Mouse (Mus musculus): ENCODE data around the gene Cdk20.

Cdk20 gene

DNA sequence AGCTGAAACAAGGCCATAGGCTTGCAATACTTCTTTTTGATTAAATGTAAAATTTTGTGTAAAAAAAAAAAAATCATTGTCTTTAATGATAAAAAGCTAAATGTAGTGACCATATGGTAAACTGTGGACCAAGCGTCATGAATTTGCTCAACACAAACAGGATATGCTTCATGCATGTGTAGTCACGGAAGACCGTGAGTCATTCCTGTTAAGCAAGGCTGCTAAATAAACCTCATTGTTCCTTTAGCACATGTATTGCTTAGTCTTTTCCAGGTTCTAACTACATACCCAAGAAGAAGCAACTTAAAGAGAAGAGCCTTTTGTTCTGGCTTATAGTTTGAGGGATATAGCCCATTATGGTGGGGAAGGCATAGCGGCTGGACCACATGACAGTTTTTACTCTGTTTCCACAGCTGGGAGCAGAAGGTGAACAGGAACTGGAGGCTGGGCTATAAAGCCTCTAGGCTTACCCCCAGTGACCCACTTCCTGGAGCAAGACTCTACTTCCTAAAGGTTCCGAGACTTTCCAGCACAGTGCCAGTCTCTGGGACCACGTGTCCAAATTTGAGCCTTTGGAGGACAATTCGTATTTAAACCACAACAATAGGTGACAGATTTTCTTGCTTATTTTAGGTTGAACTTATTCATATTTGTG, 10.0 kb upstream of the Cdk20 start:
- peak; percentile 20 for DNase-seq (ENCODE audit: low read depth, low spot score)

- no peak for DNase-seq (ENCODE audit: low read depth, low spot score)
Observed at GRCm38 (mm10) chr13:64422607-64422957, 9.5 kb upstream of the Cdk20 start.

GRCm38 (mm10) chr13:64424347-64424746, 7.8 kb upstream of the Cdk20 start:
- DNase-seq (ENCODE audit: low read depth, low spot score): no peak

- no peak for DNase-seq (ENCODE audit: low read depth, low spot score)
Observed at GRCm38 (mm10) chr13:64425280-64425679, 6.8 kb upstream of the Cdk20 start.

- peak; percentile 31 for DNase-seq (ENCODE audit: low read depth, low spot score)
Observed at GRCm38 (mm10) chr13:64429328-64429727, 2.8 kb upstream of the Cdk20 start.

DNA sequence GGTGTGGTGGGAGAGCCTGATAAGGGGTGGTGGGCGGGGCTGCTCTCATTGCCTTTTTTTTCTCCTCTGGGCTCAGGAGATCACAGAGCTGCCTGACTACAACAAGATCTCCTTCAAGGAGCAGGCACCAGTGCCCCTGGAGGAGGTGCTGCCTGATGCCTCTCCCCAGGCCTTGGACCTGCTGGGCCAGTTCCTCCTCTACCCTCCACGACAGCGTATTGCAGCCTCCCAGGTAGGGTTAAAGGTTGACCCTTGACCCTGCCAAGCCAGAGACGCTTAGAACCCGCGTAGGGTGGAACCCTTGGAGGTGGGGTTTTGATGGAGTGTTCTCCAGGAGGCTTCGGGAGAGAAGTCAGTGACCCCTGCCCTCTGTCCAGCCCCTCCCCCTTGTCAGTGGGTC, 5.7 kb downstream of the Cdk20 start:
- DNase-seq (ENCODE audit: low read depth, low spot score): no peak

DNA sequence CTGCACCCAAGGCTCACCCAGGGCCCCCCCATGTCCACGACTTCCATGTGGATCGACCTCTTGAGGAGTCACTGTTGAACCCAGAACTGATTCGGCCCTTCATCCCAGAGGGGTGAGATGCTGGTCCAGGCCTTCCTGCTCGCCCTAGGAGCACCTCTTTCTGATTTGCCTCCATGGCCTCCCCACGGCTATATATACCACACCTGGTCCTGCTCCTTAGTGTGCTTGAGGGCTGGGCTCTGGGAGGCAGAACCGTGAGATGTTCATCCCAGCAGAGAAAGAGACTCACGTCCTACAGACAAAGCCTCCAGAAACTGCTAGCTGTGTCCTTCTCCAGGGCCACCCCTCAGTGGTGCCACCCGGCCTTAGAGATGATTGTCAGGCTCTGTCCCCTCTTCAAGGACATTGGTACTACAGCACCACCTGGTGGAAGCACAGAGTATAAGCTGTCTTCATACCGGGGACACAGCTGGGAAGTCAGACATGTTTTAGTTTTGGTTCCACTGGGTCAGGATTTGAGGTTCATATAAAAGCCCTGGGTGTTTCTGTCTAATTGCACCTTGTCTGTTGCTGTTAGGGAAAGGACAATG, 6.8 kb downstream of the Cdk20 start:
- DNase-seq (ENCODE audit: low read depth, low spot score): peak; percentile 74

- no peak for DNase-seq (ENCODE audit: low read depth, low spot score)
Observed at GRCm38 (mm10) chr13:64439471-64439870, 7.4 kb downstream of the Cdk20 start.

DNA sequence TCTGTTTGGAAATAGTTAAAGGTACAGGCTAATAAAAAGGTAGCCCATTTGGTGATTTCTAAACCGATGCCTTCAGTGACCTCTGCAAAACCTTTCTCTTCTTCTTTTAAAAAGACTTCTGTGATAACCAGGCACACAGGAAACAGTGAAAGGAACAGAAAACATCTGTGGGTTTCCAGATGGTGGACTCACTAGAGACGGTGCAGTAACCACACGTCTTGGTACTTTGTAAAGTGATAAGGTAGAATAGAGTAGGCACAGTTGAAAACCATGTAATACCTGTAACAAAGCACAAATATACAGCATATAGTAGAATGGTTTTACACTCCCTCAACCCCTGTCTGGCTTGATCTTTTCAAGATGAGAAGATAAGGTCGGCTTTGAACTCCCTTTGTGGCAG, 8.5 kb downstream of the Cdk20 start:
- no peak for DNase-seq (ENCODE audit: low read depth, low spot score)

- DNase-seq (ENCODE audit: low read depth, low spot score): peak; percentile 83
Observed at GRCm38 (mm10) chr13:64443263-64443894, 11.3 kb downstream of the Cdk20 start.

GRCm38 (mm10) chr13:64445254-64445920, 13.3 kb downstream of the Cdk20 start:
- DNase-seq (ENCODE audit: low read depth, low spot score): no peak

- DNase-seq (ENCODE audit: low read depth, low spot score): peak; percentile 71
Observed at GRCm38 (mm10) chr13:64447947-64448346, 15.8 kb downstream of the Cdk20 start.

DNA sequence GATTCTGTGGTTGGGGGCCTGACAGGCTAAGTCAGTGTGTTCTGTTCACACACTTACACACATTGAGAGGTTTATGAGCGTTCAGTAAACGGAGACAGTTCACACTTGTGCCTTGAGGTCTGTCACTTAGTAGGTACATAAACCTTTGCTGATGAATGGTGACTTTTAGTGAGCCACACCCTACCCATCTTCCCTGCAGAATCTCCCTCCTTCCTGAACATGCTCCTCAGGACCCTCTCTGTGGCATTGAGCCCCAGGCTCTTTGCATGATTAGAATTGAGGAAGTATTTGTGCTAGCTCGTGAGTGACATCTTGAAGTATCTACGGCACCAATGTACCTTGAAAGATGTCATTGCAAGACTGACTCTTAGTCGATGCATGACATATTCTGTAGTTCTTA, 16.6 kb downstream of the Cdk20 start:
- DNase-seq (ENCODE audit: low read depth, low spot score): no peak

- no peak for DNase-seq (ENCODE audit: low read depth, low spot score)
Observed at GRCm38 (mm10) chr13:64450001-64450794, 18.1 kb downstream of the Cdk20 start.

DNA sequence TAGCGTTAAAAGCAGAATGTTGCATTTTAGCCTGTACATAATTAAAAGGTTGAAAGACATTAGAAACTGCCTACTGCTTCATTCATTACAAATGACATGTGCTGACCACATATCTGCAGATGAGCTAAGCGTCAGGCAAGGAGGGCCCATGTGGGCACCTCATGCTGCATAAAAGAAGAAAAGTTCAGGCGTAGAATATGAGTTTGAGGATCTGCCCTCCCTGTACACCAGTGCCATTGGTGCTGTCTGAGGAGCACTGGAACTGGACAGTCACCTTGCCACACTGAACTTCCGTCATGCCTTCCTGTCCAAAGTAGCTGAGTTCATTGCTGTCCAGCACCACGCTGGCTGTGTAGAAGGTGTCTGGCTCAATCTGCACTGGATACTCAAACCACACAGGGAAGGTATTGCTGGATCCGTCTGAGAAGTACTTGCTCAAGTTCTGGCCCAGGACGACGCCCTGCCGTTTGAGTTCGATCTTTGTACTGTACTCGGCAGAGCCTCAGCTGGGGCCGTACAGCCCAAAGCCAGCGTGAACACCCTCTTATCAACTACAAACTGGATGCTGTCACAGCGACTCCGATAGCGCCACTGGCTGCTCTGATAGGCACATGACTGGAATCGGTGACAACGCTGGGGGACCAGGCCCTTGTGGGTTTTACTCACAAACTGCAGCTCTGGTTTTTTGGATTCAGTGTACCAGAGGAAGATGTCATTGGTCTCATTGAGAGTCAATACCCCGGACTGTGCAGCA, 25.3 kb downstream of the Cdk20 start:
- peak; percentile 34 for DNase-seq (ENCODE audit: low read depth, low spot score)

- peak; percentile 25 for DNase-seq (ENCODE audit: low read depth, low spot score)
Observed at GRCm38 (mm10) chr13:64458181-64458580, 26.1 kb downstream of the Cdk20 start.

GRCm38 (mm10) chr13:64462581-64462980, 30.5 kb downstream of the Cdk20 start:
- DNase-seq (ENCODE audit: low read depth, low spot score): no peak

- DNase-seq (ENCODE audit: low read depth, low spot score): no peak
Observed at GRCm38 (mm10) chr13:64465166-64465565, 33.1 kb downstream of the Cdk20 start.

DNA sequence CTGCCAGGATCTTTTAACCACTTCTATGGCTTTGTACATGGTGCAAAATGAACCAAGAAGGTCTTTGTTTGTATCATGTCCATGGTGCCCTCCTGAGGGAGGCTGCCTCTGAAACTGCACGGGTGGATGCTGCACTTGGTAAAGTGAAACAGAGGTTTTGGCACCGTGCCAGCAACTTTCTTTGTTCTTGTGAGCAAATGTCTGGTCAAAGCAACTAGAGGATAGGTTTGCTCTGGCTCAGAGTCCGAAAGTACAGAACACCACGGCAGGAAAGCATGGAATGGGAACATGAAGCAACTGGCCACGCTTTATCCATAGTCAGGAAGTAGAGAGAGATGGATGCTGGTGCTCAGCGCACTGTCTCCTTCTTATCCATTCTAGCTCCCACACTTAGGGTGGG, 35.8 kb downstream of the Cdk20 start:
- no peak for DNase-seq (ENCODE audit: low read depth, low spot score)

- no peak for DNase-seq (ENCODE audit: low read depth, low spot score)
Observed at GRCm38 (mm10) chr13:64477968-64478367, 45.9 kb downstream of the Cdk20 start.

GRCm38 (mm10) chr13:64479960-64480359, 47.8 kb downstream of the Cdk20 start:
- no peak for DNase-seq (ENCODE audit: low read depth, low spot score)

Measured in R1 (cell line).